Mouse (Mus musculus) layer of hippocampus, postnatal 14 days (tissue): ENCODE results near the gene Zfp618. TPM values are rescaled to one million over a fixed set of nuclear protein-coding genes. Genes with fewer than 3 reads are reported as not detected.

ENCODE experiments used
- DNase-seq, 2 experiments: peaks; one replicate each; pipeline ENCODE4 v3.0.0; 2021 to 2022; ENCODE audit warnings: low spot score in 2 of 2, mixed read lengths in 1 of 2
- total RNA-seq, 2 experiments: library from RNA; stranded (reverse); gene quantifications; 2 replicates each; pipeline ENCODE4 v1.2.3; 2021

The Zfp618 gene
- total RNA-seq, 2 experiments from 2014 or later: 3.7 to 4.7 TPM

- DNase-seq: no peak
Observed at GRCm38 (mm10) chr4:63026286-63026685, 60.9 kb downstream of the Zfp618 start.

GRCm38 (mm10) chr4:63027451-63027850 is 62.1 kb downstream of the Zfp618 start:
- DNase-seq: no peak

- no peak for DNase-seq
Observed at GRCm38 (mm10) chr4:63030157-63030556, 64.8 kb downstream of the Zfp618 start.

- no peak for DNase-seq
Observed at GRCm38 (mm10) chr4:63031240-63031639, 65.9 kb downstream of the Zfp618 start.

- no peak for DNase-seq
Observed at GRCm38 (mm10) chr4:63032581-63033006, 67.2 kb downstream of the Zfp618 start.

GRCm38 (mm10) chr4:63033724-63034123 is 68.4 kb downstream of the Zfp618 start:
- no peak for DNase-seq

- no peak for DNase-seq
Observed at GRCm38 (mm10) chr4:63035991-63036390, 70.6 kb downstream of the Zfp618 start.

GRCm38 (mm10) chr4:63036790-63037189 is 71.4 kb downstream of the Zfp618 start:
- no peak for DNase-seq

GRCm38 (mm10) chr4:63037555-63037954 is 72.2 kb downstream of the Zfp618 start:
- DNase-seq: no peak

GRCm38 (mm10) chr4:63038265-63038664 is 72.9 kb downstream of the Zfp618 start:
- DNase-seq: no peak

GRCm38 (mm10) chr4:63038937-63039336 is 73.6 kb downstream of the Zfp618 start:
- DNase-seq: no peak

- no peak for DNase-seq
Observed at GRCm38 (mm10) chr4:63048606-63049005, 83.2 kb downstream of the Zfp618 start.

GRCm38 (mm10) chr4:63049596-63050318 is 84.4 kb downstream of the Zfp618 start:
- DNase-seq: no peak

GRCm38 (mm10) chr4:63050319-63050676 is 84.9 kb downstream of the Zfp618 start:
- peak in 1 of 2 experiments; percentile 26 for DNase-seq

- DNase-seq: no peak
Observed at GRCm38 (mm10) chr4:63050949-63051348, 85.6 kb downstream of the Zfp618 start.

GRCm38 (mm10) chr4:63051940-63052661 is 86.7 kb downstream of the Zfp618 start:
- DNase-seq: no peak

- no peak for DNase-seq
Observed at GRCm38 (mm10) chr4:63052662-63053033, 87.3 kb downstream of the Zfp618 start.

- DNase-seq: no peak
Observed at GRCm38 (mm10) chr4:63055216-63055745, 89.9 kb downstream of the Zfp618 start.

GRCm38 (mm10) chr4:63056641-63057415 is 91.5 kb downstream of the Zfp618 start:
- DNase-seq: no peak

GRCm38 (mm10) chr4:63057581-63057980 is 92.2 kb downstream of the Zfp618 start:
- no peak for DNase-seq

GRCm38 (mm10) chr4:63058686-63059085 is 93.3 kb downstream of the Zfp618 start:
- DNase-seq: no peak

GRCm38 (mm10) chr4:63060358-63060757 is 95.0 kb downstream of the Zfp618 start:
- DNase-seq: no peak
